Comparison of ENCODE assay signal across 26 mouse cellular contexts in genomic region chr14:9338220-9338619, GRCm38 (mm10).
"Had no signal": no experiment of that assay in that cellular context is flagged by ENCODE, and none has a peak within 500 bp of the region (broad histone marks: within the 10 kb centered on the region; RNA-seq: fewer than 3 reads in every experiment).

No protein-coding gene starts in this region.

- H3K4me2 ChIP-seq: heart, embryonic 11.5 days; heart, embryonic 15.5 days; hindbrain, embryonic 12.5 days; hindbrain, embryonic 14.5 days; intestine, embryonic 15.5 days; limb, embryonic 12.5 days had no signal

- H3K9me3 ChIP-seq: heart, embryonic 15.5 days; hindbrain, embryonic 10.5 days; hindbrain, embryonic 12.5 days; intestine, embryonic 15.5 days; limb, embryonic 10.5 days; limb, embryonic 12.5 days had no signal

- H3K27me3 ChIP-seq: heart, embryonic 15.5 days; hindbrain, embryonic 12.5 days; intestine, embryonic 15.5 days; limb, embryonic 12.5 days had no signal

- DNase-seq: gastrocnemius, adult 2 months; gastrocnemius, postnatal 10 days; gastrocnemius, postnatal 25 days; heart, adult 18-20 months; heart, postnatal 10 days; heart, postnatal 4 days; kidney, adult 18-20 months; kidney, adult 8-10 months; kidney, postnatal 10 days; kidney, postnatal 25 days; kidney, postnatal 4 days; liver had no signal

- H3K9ac ChIP-seq: heart, embryonic 15.5 days; hindbrain, embryonic 12.5 days; hindbrain, embryonic 14.5 days; intestine, embryonic 15.5 days; limb, embryonic 12.5 days had no signal

- ATAC-seq: forebrain, embryonic 16.5 days; hindbrain, embryonic 16.5 days; inflammation-experienced regulatory T-cells, adult 6 months; intestine, embryonic 15.5 days; intestine, postnatal 0 days had no signal

- H3K4me3 ChIP-seq: gastrocnemius, adult 2 months; heart, embryonic 15.5 days; hindbrain, embryonic 10.5 days; hindbrain, embryonic 12.5 days; intestine, embryonic 15.5 days; layer of hippocampus, adult 2 months; left cerebral cortex, adult 2 months; limb, embryonic 10.5 days; limb, embryonic 12.5 days had no signal

- H3K4me1 ChIP-seq: hindbrain, embryonic 12.5 days; intestine, embryonic 15.5 days; limb, embryonic 10.5 days; limb, embryonic 12.5 days had no signal

- H3K36me3 ChIP-seq: heart, embryonic 15.5 days; hindbrain, embryonic 10.5 days; hindbrain, embryonic 12.5 days; intestine, embryonic 15.5 days; limb, embryonic 10.5 days; limb, embryonic 12.5 days had no signal

- H3K27ac ChIP-seq: gastrocnemius, adult 2 months; heart, embryonic 15.5 days; hindbrain, embryonic 10.5 days; hindbrain, embryonic 12.5 days; hindbrain, embryonic 14.5 days; intestine, embryonic 15.5 days; layer of hippocampus, adult 2 months; left cerebral cortex, adult 2 months; limb, embryonic 10.5 days; limb, embryonic 12.5 days had no signal
